Mouse (Mus musculus) layer of hippocampus, adult 11-12 months (tissue): ENCODE measurements at regions not wholly inside any gene's neighbourhood (a gene's known extent, or its start where the extent isn't known, plus 50 kb on each side); places are given as distances from the start of the nearest gene placed in this dataset.

ENCODE experiments used
- DNase-seq: peaks from one replicate; pipeline ENCODE4 v3.0.0; 2022; ENCODE audit warnings: low spot score

DNA sequence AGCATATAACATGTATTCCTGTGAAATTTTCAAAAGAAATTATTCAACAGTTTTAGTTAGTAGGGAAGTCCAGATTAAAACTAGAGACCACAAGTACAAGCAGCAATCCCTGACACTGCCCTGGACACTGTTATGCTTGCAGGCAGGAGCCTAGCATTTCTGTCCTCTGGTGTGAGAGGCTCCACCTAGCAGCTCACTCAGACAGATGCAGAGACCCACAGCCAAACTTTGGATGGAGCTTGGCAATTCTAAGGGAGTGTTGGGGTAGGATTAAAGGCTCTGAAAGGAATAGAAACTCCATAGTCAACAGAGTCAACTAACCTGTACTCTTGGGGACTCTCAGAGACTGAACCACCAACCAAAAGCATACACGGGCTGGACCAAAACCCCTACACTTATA, 509.8 kb downstream of the Flrt2 start:
- DNase-seq: no peak

DNA sequence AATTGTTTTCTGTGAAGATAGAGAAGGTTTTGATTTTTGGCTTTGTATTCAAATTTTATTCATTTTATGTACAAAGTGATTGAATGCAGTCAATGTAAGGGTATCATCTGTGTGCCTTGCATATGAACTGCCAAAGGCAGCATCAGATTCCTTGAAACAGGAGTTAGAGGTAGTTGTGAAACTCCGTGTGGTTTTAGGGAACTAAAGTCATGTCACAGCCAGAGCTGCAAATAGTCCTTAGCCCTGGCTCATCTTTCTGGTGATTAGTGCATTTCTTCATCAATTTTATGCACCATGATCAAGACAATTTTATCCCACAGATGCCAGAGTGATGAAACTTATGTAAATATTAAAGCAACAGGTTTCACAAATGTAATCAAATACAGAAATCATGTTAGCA, 534.4 kb downstream of the Flrt2 start:
- DNase-seq: no peak

DNA sequence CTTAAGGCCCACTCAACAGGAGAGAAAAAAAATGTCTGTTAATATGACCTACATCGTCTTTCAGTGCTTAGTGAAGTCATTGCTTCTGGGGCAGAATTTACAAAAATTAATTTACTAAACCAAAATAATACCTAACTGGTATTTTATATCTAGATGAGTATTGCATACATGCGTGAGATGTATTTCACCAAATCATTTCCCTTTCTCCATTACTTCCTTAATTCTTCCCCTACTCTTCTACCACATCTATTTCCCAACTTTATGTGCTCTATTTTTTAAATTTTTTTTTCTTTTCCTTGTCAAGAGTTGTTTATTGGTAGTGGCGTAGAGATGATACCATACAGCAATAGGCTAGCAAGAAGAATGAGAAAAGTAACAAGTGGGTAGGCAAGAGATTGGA, 536.7 kb downstream of the Flrt2 start:
- no peak for DNase-seq

DNA sequence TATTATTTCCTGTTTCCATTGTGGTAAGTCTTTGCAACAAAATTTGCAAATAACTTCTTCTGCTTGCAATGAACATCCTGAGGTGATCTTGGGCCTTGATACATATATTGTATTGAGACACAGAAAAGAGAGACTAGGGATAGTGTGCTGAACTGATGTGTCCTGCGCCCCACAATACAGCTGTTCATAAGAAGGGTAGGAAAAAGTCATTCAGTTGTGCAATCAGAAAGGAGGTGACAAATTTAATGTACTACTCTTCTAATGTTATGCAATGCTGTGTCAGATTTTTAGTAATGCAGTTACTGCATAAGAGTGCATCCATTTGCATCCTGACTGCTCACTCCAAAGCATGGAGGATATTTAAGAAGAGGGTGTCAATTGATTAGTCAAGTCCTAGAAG, 543.5 kb downstream of the Flrt2 start:
- DNase-seq: no peak

DNA sequence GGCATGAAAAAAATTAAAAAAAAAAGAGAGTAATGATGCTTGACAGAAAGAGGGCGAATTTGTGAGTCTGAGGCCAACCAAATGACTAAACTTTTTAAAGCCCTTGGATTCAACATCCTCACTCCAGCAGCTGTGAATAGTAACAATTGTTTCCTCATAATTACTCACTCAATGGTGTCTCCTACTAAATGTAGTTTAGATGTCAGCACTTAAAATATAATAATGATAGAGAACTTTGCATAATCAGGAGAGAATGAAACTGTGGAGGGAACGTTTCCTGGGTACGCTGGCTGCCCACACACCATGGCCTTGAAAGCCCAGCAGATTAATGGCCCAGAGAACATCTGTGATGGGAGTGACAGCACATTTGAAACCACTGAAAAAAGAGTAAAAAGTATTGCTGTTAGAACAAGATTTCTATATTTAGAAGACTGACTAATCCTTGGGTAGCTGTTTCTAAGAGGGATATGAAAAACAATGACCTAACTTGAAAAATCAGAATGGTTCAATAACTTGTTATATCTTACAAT, 544.0 kb downstream of the Flrt2 start:
- DNase-seq: no peak

DNA sequence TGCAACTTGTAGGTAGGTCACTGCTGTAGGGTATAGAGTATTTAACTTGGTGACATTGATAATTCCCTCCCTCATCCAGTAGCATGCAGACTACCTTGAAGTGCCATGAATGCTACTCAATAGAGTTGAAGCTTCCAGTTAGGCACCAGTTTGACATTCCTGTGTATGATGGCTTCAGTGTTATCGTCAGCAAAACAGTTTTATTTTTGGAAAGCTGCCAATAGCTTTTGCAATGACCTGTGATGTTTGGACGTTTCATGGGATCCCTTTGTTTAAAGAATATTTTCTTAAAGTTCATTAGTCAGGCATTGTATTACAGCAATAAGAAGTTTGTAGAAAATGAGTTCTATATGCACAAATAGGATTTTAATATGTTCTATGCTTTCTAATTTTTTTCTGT, 547.6 kb downstream of the Flrt2 start:
- no peak for DNase-seq

DNA sequence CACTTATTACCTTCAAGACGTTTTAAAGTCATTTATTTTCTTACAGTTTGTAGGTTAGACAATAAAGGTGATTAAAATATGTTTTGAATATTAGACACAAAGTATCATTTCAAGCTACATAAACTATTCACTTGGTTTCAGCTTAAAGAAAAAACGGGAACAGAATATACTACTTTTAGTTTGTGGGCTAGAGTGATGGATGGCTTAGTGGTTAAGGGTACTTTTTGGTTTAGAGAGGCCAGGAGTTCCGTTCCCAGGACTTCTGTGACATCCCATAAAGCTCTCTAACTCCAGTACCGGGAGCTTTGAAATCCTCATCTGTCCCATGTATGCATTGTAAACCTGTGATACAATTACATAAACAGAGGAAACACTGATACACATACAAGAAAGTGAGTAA, 570.0 kb downstream of the Flrt2 start:
- no peak for DNase-seq

DNA sequence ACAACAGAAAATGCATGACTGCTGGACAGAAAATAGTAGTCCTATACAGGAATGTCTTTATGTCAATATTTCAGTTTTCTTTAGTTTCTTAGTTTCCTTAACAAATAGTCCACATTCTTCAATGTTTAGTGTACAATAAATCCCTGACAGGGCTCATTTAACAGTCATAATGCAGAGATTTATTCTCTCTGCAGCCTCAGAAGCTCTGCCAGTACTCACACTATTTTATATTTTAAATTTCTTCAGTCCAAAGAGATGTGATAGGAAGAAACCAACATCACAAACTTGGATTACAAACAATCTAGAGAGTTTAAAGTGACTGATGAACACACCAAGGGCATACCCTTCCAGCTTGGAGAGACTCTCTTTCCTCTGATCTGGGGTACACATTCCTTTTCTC, 583.9 kb downstream of the Flrt2 start:
- no peak for DNase-seq

DNA sequence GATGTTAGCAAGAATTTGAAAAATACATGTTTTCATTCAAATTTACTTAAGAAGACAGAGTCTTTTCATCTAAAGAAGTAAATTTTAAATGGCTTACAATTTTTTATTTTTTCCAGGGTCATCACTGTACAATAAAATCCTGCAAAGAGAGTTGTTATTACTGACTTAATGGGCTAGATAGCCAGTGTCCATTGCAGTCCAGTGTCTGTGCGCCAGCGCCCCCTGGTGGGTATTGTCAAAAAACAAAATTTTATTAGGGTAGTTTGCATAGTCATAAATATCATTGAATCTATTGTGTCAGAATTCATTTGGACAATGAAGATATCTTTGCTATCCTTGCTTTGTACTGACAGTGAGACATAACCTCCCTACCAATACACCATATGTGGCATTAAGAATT, 619.1 kb downstream of the Flrt2 start:
- peak; percentile 16 for DNase-seq

DNA sequence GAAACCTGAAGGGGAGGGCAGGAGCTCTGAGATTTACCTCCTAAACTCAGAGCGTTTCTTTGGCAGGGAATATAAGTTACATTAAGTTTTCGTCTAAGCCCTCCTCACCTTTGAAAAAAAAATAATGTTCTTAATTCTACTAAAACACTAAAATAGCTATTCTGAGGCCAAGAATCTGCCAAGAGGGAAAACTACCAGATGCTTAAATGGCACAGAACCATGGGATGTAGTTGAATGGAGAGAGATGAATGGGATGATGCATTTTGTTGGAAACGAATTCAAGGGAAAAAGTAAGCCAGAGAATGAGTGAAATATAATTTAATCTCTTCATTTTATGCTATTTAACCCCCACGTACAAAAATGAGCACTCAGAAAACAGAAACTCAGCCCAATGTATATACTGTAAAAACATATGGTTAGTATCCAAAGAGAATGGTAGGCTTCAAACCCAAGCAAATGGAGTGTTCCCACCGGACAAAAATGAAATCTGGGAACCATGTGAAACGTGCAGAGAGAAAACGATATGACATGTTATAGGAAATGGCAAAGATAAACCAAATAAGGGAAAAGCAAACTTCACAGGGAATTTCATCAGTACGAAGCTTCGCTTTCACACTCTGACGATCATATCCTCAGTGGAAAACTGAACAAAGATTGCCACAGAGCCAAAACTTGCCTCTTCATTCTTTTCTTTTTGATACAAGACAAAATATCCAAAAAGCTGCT, 631.2 kb downstream of the Flrt2 start:
- no peak for DNase-seq

DNA sequence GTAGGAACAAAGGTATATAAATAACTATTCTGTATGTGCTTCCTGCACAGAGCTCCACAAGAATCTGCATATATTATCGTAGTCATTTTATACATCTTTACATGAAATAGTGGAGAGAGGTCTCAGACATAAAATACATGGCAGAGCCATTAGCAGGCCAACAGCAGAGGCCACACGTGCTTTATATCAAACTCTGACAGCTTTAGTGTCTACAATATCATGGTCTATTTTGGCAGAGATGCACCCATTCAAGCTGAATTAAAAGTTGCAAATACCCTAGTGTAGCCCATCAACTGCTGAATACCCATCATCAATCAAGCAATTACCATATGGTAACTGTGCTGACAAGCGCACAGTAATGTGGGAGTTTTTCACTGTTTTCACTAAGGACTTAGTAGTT, 659.1 kb downstream of the Flrt2 start:
- no peak for DNase-seq

DNA sequence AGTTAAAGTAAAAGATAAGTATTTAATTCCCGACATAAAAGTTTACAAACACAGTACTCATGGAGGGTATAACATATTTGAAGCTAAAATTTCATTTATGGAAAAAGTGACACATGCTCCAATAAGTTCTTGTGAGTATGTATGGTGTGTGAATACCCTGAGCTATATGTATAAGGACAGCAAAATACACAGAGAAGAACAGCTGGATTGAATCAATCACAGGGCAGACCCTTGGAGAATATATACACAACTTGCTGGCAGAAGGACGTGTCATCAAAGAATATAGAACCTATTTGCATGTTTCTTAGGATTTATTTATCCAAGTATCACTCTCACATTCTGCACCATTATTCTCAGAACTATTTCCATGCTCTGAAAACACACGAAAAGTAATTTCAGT, 686.9 kb downstream of the Flrt2 start:
- DNase-seq: no peak

DNA sequence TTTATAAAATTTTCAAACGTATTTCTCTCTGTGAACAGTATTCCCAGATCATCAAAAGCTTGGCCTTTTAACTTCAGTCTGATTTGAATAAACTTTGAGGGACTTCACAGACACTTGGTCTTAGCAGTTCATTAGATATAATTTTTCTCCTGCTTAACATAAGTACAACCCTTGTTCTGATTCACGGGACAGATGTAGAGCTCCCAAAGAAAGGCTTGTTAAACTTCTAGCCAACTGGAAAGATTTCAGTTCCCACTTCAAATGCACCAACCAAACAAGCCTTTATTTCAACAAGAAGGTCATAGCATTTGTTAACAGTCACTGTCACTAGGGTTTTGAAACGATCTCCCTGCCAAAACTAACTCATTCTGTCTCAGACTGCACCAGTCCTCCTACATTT, 727.1 kb downstream of the Flrt2 start:
- no peak for DNase-seq

DNA sequence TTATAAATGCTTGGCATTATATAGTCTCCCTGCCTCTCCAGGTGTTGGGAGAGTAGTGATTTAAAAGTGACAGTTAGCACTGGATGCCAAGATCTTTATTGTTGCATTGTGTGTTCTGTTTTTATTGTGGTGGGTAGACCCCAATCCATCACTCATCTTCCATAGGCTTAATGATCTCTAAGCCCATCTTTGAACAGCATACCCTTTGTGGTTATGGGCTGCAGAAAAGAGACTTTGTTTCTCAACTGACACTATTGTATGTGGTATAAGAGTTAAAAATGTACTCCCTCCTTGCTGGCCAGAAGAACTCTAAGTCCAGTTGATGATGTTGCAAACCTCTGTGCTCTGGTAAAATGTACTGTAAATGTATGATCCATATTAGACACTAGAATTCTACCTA, 727.5 kb downstream of the Flrt2 start:
- DNase-seq: no peak

DNA sequence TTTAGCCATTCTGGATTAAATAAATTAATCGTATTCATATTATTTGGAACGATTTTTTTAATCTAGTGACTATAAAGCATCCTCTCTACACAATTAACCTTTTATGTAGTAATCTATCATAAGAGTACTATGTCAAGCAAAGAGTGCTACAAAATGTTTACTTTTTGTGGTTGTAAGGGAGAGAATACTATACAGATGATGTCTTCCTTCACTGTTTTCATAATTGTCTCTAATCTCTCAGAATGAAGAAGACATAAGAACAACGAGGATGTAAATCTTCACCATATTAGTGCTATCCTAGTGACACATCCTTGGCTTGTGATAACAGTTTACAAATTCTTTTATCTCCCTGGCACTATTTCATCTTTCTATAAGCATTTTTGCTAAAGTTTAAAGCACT, 735.6 kb downstream of the Flrt2 start:
- DNase-seq: no peak

DNA sequence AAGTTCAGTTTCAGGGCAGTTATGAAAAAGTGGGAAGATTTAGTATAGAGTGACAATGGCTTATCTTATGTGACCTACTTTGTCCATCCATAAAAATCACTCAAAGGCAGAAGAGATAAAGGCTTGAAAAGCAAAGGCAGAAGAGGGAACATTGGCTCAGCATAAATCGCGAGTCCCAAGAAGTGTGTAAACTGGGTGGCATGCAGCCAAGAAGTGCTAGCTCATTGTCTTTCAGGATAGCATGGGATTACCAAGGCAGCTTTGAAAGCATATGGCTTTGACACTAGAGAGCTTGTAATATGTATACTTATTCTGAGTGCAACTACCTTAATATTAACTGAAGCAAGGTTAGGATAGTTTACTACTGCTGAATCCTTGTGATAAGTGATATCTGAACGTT, 750.5 kb downstream of the Flrt2 start:
- no peak for DNase-seq

DNA sequence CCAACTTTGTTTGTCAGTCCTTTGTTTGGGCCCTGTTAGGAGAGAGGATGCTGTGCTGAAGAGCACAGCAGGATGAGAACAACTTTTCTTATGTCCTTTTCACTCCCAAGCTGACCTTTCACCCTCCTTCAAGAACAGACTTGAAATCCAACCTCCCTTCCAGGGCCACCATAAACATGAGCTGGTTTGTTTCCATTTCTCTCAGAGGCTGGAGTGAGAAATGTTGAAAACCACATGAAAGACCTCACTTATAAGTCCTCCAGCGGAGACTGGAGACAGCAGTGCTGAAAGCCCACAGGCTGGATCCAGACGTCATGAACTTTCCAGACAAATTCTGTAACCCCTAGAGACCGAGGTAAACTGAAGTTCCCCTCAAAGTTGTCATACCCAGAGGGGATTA, 761.3 kb downstream of the Flrt2 start:
- DNase-seq: no peak

DNA sequence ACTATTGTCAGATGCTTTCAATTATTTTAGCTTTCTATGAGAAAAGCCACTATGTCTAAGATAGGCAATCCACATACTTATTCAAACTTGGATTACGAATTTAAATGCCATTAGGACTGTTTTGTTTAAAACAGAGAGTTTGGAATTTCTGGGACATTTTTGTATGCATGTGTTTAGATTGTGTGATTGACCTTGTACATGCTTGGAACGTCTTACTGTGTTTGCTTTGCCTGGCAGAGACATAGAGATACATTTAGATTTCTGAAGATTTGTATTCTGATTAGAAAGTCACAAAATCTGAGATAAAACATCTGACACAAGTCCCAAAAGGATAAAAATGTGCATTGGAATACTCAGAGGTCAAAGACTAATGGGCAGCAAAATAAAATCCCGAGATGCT, 784.3 kb downstream of the Flrt2 start:
- no peak for DNase-seq

DNA sequence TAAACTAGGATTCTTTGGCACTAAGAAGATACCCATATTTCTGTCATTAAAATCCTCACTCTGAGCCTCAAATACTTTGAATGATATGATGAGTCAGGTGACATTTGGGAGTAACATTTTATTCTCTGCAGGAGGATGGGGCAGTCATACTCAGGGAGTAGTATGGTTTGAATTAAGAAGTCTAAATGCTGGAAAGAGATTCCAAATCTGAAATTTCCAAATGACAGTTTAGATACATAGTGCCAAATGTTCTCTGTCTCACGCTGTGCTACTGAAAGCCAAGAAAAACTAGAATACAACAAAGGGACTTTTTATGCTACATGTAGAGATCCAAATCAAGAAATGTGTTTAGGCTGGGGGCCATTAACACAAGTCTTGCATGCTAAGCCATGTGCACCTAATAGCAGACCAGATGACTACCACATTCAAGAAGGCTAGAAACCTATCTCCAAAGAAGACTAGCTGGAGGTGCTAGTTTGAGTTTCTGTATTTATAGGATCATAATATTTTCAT, 796.5 kb downstream of the Flrt2 start:
- no peak for DNase-seq

DNA sequence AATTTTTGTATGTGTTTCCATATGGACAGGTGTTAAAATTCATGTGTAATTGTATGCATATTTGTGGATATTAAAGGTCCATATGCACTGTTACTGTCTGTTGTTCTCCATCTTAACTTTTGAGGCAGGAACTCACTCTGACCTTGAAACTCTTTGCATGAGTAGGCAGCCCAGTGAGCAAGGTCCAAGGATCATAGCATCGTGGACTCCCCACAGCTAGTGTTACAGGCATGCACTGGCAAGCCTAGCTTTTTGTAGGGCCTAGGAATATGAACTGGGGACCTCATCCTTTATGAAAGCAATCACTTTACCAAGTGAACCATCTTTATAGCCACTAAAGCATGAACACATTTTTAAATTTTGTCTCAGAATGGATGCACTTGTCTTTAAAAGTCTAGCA, 817.6 kb downstream of the Flrt2 start:
- DNase-seq: no peak

DNA sequence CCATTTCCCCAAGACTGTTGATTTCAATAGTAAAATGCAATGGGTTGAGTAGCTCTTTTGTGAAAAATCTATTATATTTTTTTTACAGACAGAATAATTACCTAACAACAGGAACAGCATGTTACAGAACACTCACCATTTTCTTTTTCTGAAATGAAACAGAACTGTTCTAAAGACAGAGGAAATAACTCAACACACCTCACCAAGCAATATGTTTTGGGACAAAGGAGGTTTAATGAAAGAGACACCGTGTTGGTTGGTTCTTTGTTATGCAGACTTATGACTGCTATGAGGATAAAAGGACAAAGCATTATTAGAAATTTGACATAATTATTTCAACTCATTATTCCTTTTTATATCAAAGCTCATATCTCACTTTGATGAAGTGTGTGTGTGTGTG, 866.8 kb downstream of the Flrt2 start:
- no peak for DNase-seq

DNA sequence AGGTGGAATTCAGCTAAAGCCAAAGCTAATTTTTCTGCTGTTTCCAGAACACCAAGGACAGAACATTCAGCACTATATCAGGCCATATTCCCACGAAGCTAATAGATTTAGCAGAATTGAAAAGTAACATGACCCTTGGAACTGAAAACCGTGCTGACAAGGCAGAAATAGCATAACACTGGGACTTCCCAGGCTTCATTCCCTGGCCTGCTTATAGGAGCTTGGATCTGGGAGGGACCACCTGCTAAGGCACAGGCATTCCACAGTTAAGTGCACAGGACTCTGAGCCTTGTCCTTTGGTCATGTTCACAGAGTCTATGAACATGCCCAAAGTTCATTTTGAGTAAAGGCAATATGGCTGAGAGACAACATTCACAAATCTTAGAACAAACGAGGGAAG, 902.8 kb downstream of the Flrt2 start:
- no peak for DNase-seq

DNA sequence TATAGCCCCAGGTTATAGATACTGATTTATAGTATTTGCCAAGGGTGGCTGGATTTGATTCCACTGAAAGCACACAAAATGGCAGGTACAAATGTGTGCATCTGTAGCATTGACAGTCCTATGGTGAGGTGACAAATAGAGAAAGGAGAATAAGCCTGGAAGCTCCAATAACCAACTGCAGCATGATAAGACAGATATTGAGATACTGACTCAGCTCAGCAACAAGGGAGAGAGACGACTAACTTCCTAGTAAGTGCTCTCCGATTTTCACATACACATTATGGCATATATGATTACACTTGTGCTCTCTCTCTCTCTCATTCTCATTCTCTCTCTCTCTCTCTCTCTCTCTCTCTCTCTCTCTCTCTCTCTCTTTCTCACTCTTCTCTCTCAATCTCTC, 923.1 kb downstream of the Flrt2 start:
- DNase-seq: no peak

DNA sequence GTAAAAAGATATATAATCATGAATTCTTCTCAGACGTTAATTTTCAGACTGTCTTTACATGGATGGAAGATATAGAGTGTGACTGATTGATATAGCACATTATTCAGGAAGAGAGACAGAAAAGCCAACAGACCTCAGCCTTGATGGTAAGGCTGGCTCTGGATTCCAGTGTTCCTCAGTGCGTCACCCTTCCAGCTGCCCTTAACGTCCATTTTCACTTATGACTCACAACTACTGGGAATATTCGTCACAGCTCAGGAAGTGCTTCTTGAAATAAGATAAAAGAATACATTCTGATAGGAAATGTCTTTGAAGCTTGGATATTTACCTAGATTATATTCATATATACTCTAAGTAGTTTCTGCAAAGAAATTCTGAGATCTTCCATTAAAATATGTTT, 923.8 kb downstream of the Flrt2 start:
- DNase-seq: no peak
